Mouse (Mus musculus): ENCODE measurements around the gene Galnt15. TPM values are rescaled to one million over a fixed set of nuclear protein-coding genes. Genes with fewer than 3 reads are reported as not detected.

Gene Galnt15
- total and polyA plus RNA-seq, 2 experiments from 2014 or later: 2.4 to 5.1 TPM

DNA sequence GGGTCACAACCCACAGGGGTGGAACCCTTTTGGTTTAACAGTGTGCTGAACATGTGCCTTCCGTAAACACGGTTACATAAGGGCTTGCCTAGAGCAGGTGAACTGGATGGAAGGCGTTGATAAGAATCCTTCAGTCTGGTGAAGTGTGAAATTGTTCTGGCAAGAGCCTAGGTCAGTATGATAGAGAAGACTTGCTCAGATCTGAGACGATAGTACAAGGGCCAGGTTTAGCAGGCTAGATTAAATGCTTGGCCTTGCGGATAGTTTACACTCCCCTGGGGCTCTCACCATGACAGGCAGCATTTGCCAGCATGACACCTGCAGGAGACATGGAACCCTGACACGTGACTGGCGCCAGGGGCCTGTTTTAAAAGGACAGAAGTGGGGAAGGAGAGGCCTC, 76.9 kb downstream of the Galnt15 start:
- Histone ChIP-seq H3K36me3 (ENCODE audit: insufficient read depth, low read length) (peaks cover 6% of the 10 kb centered on the region; the same call in 1 of the 2 replicates), H3K9ac (replicated peaks; ENCODE audit: low read length) (no peak overlapping the region), H3K4me2 (ENCODE audit: low read depth, low read length) (no peak overlapping the region), H3K4me1 (ENCODE audit: insufficient read depth, low read length) (no peaks in the 10 kb centered on the region), H3K4me3 (ENCODE audit: low read length) (no peak overlapping the region), H3K27ac (no peak overlapping the region), H3K9me3 (ENCODE audit: low read length) (no peaks in the 10 kb centered on the region), H3K27me3 (ENCODE audit: insufficient read depth, low read length) (no peaks in the 10 kb centered on the region)
- ATAC-seq (no peak), DNase-seq (ENCODE audit: low spot score) (no peak)
- no peak for TF ChIP-seq CTCF (IDR thresholded peaks at IDR 0.05; ENCODE audit: low read depth)
- 62% methylated on average over 7 of the region's 7 CpGs for WGBS

- DNase-seq (ENCODE audit: low spot score) (no peak), ATAC-seq (no peak)
- H3K27ac ChIP-seq: no peak overlapping the region
- H3K4me3 ChIP-seq (ENCODE audit: low read length): no peak overlapping the region
- H3K4me1 ChIP-seq (ENCODE audit: insufficient read depth, low read length): no peaks in the 10 kb centered on the region
- no peak overlapping the region for H3K4me2 ChIP-seq (ENCODE audit: low read depth, low read length)
- TF ChIP-seq CTCF (IDR thresholded peaks at IDR 0.05; ENCODE audit: low read depth): no peak
- H3K36me3 ChIP-seq (ENCODE audit: insufficient read depth, low read length): peaks cover 4% of the 10 kb centered on the region; the same call in 1 of the 2 replicates
- H3K9ac ChIP-seq (replicated peaks; ENCODE audit: low read length): no peak overlapping the region
- no peaks in the 10 kb centered on the region for H3K27me3 ChIP-seq (ENCODE audit: insufficient read depth, low read length)
- no peaks in the 10 kb centered on the region for H3K9me3 ChIP-seq (ENCODE audit: low read length)
- WGBS: 87% methylated on average over 4 of the region's 4 CpGs
Observed at GRCm38 (mm10) chr14:32106911-32107310, 78.1 kb downstream of the Galnt15 start.

Other genes with a start within 250 kb of the Galnt15 start
- 21.9 and 24.9 TPM in 2 replicates for gene Ankrd28, start 198.3 kb upstream of the Galnt15 start, total RNA-seq (2014; rRNA removed)
- 8.1 and 8.5 TPM in 2 replicates for gene Ankrd28, start 198.3 kb upstream of the Galnt15 start, polyA plus RNA-seq (2015; fragmentation: Nextera tagmentation; extraction: Ambion mirVana)
- 28.8 and 34.3 TPM in 2 replicates for gene Oxnad1, start 56.4 kb downstream of the Galnt15 start, total RNA-seq (2014; rRNA removed)
- gene Oxnad1, start 56.4 kb downstream of the Galnt15 start, polyA plus RNA-seq (2015; fragmentation: Nextera tagmentation; extraction: Ambion mirVana): 24.5 and 24.6 TPM in 2 replicates
- 45.3 and 46.3 TPM in 2 replicates for gene Dph3, start 56.7 kb downstream of the Galnt15 start, total RNA-seq (2014; rRNA removed)
- 75.8 and 78.2 TPM in 2 replicates for gene Dph3, start 56.7 kb downstream of the Galnt15 start, polyA plus RNA-seq (2015; fragmentation: Nextera tagmentation; extraction: Ambion mirVana)
- not detected in 2 replicates for gene Msmb, start 113.0 kb downstream of the Galnt15 start, total RNA-seq (2014; rRNA removed)
- gene Msmb, start 113.0 kb downstream of the Galnt15 start, polyA plus RNA-seq (2015; fragmentation: Nextera tagmentation; extraction: Ambion mirVana): not detected in 2 replicates
- 171 TPM in 2 replicates for gene Ncoa4, start 130.9 kb downstream of the Galnt15 start, total RNA-seq (2014; rRNA removed)
- 82.3 and 85.8 TPM in 2 replicates for gene Ncoa4, start 130.9 kb downstream of the Galnt15 start, polyA plus RNA-seq (2015; fragmentation: Nextera tagmentation; extraction: Ambion mirVana)
- gene Timm23, start 172.9 kb downstream of the Galnt15 start, total RNA-seq (2014; rRNA removed): 115 and 138 TPM in 2 replicates
- gene Timm23, start 172.9 kb downstream of the Galnt15 start, polyA plus RNA-seq (2015; fragmentation: Nextera tagmentation; extraction: Ambion mirVana): 258 and 262 TPM in 2 replicates
- 33.6 and 35.0 TPM in 2 replicates for gene Parg, start 173.0 kb downstream of the Galnt15 start, total RNA-seq (2014; rRNA removed)
- 26.4 and 26.5 TPM in 2 replicates for gene Parg, start 173.0 kb downstream of the Galnt15 start, polyA plus RNA-seq (2015; fragmentation: Nextera tagmentation; extraction: Ambion mirVana)